Mouse (Mus musculus) midbrain, postnatal 0 days (tissue): Measurements from ENCODE around the gene Coq8a. TPM values are rescaled to one million over a fixed set of nuclear protein-coding genes. Genes with fewer than 3 reads are reported as not detected.

Experiments used
- ATAC-seq: fragments of 200-750 bp; cut with Nextera tagmentation; 2 replicates; pipeline ENCODE4 v1.8.0; 2017; ENCODE audit warnings: moderate number of reproducible peaks, mild to moderate bottlenecking, moderate TSS enrichment, moderate library complexity; ENCODE audit not compliant: low FRiP score
- DNase-seq: peaks from one replicate; pipeline ENCODE4 v3.0.0-alpha.2; 2015; ENCODE audit warnings: low spot score
- H3K27ac ChIP-seq: fragments of 300-500 bp; sonication (generic); 2 replicates; pipeline ENCODE4 v1.5.1; 2014; ENCODE audit warnings: low read depth, mild to moderate bottlenecking, low read length, mixed read lengths
- H3K27me3 ChIP-seq: fragments of 300-500 bp; sonication (generic); 2 replicates; pipeline ENCODE4 v1.6.1; 2014; ENCODE audit warnings: low read length, control low read depth, mixed read lengths; ENCODE audit not compliant: insufficient read depth
- H3K36me3 ChIP-seq: fragments of 300-500 bp; sonication (generic); 2 replicates; pipeline ENCODE4 v1.6.1; 2014; ENCODE audit warnings: low read length, control low read depth, mixed read lengths; ENCODE audit not compliant: insufficient read depth
- H3K4me1 ChIP-seq: fragments of 300-500 bp; sonication (generic); 2 replicates; pipeline ENCODE4 v1.6.1; 2014; ENCODE audit warnings: mild to moderate bottlenecking, control low read depth, antibody characterized with exemption, low read length, mixed read lengths; ENCODE audit not compliant: insufficient read depth
- H3K4me2 ChIP-seq: fragments of 300-500 bp; sonication (generic); 2 replicates; pipeline ENCODE4 v1.6.1; 2014; ENCODE audit warnings: low read depth, mild to moderate bottlenecking, low read length, mixed read lengths; ENCODE audit not compliant: poor library complexity, severe bottlenecking
- H3K4me3 ChIP-seq: fragments of 300-500 bp; sonication (generic); 2 replicates; pipeline ENCODE4 v1.5.1; 2014; ENCODE audit warnings: low read depth, mild to moderate bottlenecking, low read length, moderate library complexity
- H3K9ac ChIP-seq: fragments of 300-500 bp; sonication (generic); replicated peaks from 2 replicates; pipeline ENCODE4 v1.6.1; 2014; ENCODE audit warnings: mild to moderate bottlenecking, low read length, moderate library complexity, mixed read lengths; ENCODE audit not compliant: poor library complexity, severe bottlenecking
- H3K9me3 ChIP-seq: fragments of 300-500 bp; sonication (generic); 2 replicates; pipeline ENCODE4 v1.6.1; 2016; ENCODE audit warnings: low read length, control low read depth
- CTCF ChIP-seq: IDR thresholded peaks from 2 replicates; pipeline ENCODE4 v1.5.1; 2016; ENCODE audit warnings: antibody characterized with exemption, mild to moderate bottlenecking
- WGBS: fragments of 180-500 bp; shearing (Covaris S2); extraction: QIAGEN DNeasy Blood & Tissue Kit; methylation state at CpG from one replicate; pipeline ENCODE4 v1.1.7; 2014; 5-methylcytosine and 5-hydroxymethylcytosine counted together
- polyA plus RNA-seq: library from polyadenylated mRNA; unstranded; fragments of >200 nt; fragmentation: Nextera tagmentation; extraction: Ambion mirVana; gene quantifications from 2 replicates; pipeline ENCODE4 v1.2.1, GENCODE M21; 2015
- total RNA-seq: library from RNA; depleted of rRNA; stranded (reverse); fragments of >200 nt; gene quantifications from 2 replicates; pipeline ENCODE4 v1.2.3, GENCODE M21; 2014

Gene Coq8a
- total and polyA plus RNA-seq, 2 experiments from 2014 or later = 7.2 to 8.3 TPM

DNA sequence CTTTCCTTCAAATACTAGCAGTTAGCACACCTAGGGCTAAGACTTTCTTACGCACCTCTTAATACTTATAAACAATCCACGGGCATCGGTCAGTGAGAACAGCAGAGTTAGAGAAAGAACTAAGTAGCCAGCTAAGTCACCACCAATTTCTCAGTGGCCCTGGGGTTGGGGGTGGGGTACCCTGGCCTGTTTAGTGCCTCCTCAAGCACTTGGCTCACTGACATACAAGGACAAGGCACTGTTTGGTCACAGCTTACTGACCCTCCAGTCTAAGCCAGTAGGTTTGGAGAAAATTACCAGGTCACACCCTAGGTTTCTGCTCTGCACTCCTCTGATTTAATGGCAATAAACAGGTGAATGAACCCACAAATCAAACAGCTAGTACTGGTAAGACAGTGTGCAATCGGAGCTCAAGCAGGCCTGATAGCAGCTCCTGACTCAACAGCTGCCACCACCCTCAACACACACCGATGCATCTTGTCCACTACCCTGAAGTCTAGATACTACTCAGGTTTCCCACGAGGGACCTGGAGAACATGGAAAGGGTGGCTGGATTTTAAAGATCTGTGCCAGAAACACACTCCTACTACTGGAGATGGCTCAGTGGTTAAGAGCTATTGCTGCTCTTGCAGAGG is 15.8 kb downstream of the Coq8a start:
- no peak overlapping the region for H3K4me3 ChIP-seq
- no peak overlapping the region for H3K4me2 ChIP-seq
- H3K27ac ChIP-seq = no peak overlapping the region
- TF ChIP-seq CTCF = no peak
- WGBS = 94% methylated on average over 6 of the region's 6 CpGs
- H3K9ac ChIP-seq = no peak overlapping the region
- no peak for DNase-seq
- H3K27me3 ChIP-seq = no peaks in the 10 kb centered on the region
- H3K36me3 ChIP-seq = no peaks in the 10 kb centered on the region
- no peaks in the 10 kb centered on the region for H3K9me3 ChIP-seq
- no peaks in the 10 kb centered on the region for H3K4me1 ChIP-seq
- ATAC-seq = no peak

GRCm38 (mm10) chr1:180182731-180183130 is 16.7 kb downstream of the Coq8a start:
- no peak for DNase-seq
- Histone ChIP-seq H3K27me3 (no peaks in the 10 kb centered on the region), H3K4me3 (no peak overlapping the region), H3K9ac (no peak overlapping the region), H3K9me3 (no peaks in the 10 kb centered on the region), H3K4me1 (no peaks in the 10 kb centered on the region), H3K36me3 (no peaks in the 10 kb centered on the region), H3K27ac (no peak overlapping the region), H3K4me2 (no peak overlapping the region)
- no peak for ATAC-seq
- 72% methylated on average over 3 of the region's 3 CpGs for WGBS
- TF ChIP-seq CTCF = no peak

DNA sequence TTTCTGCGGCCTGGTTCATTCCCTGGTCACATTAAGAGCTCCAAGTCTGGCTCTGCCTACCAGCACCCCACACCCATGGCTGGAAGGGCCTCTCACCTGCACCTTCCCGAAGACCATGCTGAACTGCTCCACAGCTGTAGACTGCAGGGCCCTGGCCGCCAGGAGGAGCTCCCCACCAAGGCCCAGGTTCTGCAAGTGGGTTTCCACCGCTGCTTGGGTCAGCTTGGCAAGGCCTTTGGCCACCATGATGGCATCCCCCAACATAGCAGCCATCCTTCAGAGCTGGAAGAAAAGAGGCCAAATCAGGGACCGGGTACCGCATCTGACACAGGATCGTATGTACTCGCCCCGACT is 17.5 kb downstream of the Coq8a start:
- no peaks in the 10 kb centered on the region for H3K4me1 ChIP-seq
- DNase-seq = no peak
- H3K9me3 ChIP-seq = no peaks in the 10 kb centered on the region
- no peak overlapping the region for H3K4me2 ChIP-seq
- H3K27ac ChIP-seq = no peak overlapping the region
- H3K4me3 ChIP-seq = no peak overlapping the region
- 86% methylated on average over 9 of the region's 9 CpGs for WGBS
- no peak overlapping the region for H3K9ac ChIP-seq
- no peak for TF ChIP-seq CTCF
- H3K27me3 ChIP-seq = no peaks in the 10 kb centered on the region
- H3K36me3 ChIP-seq = no peaks in the 10 kb centered on the region
- ATAC-seq = no peak

DNA sequence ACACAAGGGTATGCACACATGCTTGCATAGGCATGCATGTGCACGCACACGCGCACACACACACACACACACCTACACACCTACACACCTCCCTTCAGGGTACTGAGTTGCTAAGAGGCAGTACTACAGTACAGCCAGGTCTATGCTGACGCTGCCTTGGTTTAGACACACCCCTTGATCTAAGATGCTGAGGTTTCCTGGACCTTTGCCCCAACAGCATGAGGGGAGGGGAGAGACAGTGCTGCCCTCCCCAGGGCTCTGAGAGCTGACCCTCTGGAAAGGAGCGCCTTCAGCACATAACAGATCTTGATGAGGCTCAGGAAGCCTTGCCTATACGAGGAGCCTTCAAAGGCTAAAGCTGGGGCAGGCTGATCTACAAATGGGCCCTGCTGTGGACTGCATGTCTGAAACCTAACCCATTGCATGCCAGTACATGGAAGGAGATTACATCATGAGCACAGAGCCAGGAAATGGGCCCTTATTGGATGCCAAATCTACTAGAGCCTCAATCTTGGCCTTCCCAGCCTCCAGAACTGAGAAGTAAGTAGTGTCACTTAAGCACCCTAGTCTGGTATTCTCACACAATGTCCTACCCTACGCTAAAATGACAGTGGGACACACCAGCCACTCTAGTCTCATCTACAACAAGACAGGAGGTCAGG is 18.0 kb downstream of the Coq8a start:
- WGBS = 90% methylated on average over 7 of the region's 7 CpGs
- DNase-seq = no peak
- Histone ChIP-seq H3K4me2 (no peak overlapping the region), H3K27me3 (no peaks in the 10 kb centered on the region), H3K9me3 (no peaks in the 10 kb centered on the region), H3K36me3 (no peaks in the 10 kb centered on the region), H3K27ac (no peak overlapping the region), H3K4me3 (no peak overlapping the region), H3K9ac (no peak overlapping the region), H3K4me1 (no peaks in the 10 kb centered on the region)
- no peak for TF ChIP-seq CTCF
- ATAC-seq = no peak

GRCm38 (mm10) chr1:180179840-180180239 is 19.6 kb downstream of the Coq8a start:
- no peak for TF ChIP-seq CTCF
- Histone ChIP-seq H3K9me3 (no peaks in the 10 kb centered on the region), H3K27ac (no peak overlapping the region), H3K36me3 (no peaks in the 10 kb centered on the region), H3K4me3 (no peak overlapping the region), H3K27me3 (no peaks in the 10 kb centered on the region), H3K4me1 (no peaks in the 10 kb centered on the region), H3K4me2 (no peak overlapping the region), H3K9ac (no peak overlapping the region)
- ATAC-seq = no peak
- DNase-seq = no peak
- 80% methylated on average over 2 of the region's 2 CpGs for WGBS

DNA sequence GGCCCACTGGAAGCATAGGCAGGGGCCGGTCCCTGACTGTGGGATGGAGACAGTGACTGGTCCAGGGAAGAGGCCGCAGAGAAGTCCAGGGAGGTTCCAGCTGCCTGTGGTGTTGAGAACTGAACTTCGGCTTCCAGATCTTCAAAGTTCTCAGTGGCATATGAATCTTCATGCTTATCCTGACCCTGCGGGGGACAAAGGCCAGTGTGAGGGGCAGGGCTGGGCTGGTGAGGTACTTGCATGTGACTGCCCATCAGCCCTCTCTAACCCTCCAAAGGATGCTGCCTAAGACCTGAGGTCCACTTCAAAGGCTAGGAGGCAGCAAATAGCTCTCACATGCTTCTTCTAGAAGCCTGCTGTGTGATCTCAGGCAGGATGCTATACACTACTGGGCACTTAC is 20.3 kb downstream of the Coq8a start:
- no peak for ATAC-seq
- WGBS = 91% methylated on average over 4 of the region's 4 CpGs
- no peaks in the 10 kb centered on the region for H3K27me3 ChIP-seq
- no peak overlapping the region for H3K27ac ChIP-seq
- no peak for DNase-seq
- no peak for TF ChIP-seq CTCF
- H3K9ac ChIP-seq = no peak overlapping the region
- H3K9me3 ChIP-seq = no peaks in the 10 kb centered on the region
- no peak overlapping the region for H3K4me2 ChIP-seq
- no peak overlapping the region for H3K4me3 ChIP-seq
- no peaks in the 10 kb centered on the region for H3K36me3 ChIP-seq
- no peaks in the 10 kb centered on the region for H3K4me1 ChIP-seq
